Mouse (Mus musculus): ENCODE results near the gene Fitm1. TPM values are rescaled to one million over a fixed set of nuclear protein-coding genes. Genes with fewer than 3 reads are reported as not detected.

Fitm1 gene
- polyA plus RNA-seq, 1 experiment from 2014 or later = 1.3 TPM

GRCm38 (mm10) chr14:55561860-55562259 lies 13.6 kb upstream of the Fitm1 start:
- Histone ChIP-seq H3K9ac (replicated peaks; ENCODE audit: low read depth) (no peak overlapping the region), H3K9me3 (ENCODE audit: low read length) (no peaks in the 10 kb centered on the region), H3K4me1 (ENCODE audit: insufficient read depth, low read depth, low read length) (peaks cover 7% of the 10 kb centered on the region; the same call in 1 of the 2 replicates), H3K4me2 (replicated peaks; ENCODE audit: low read depth, low read length) (peak overlapping the region; percentile 86), H3K27me3 (replicated peaks; ENCODE audit: insufficient read depth, low read length) (no peaks in the 10 kb centered on the region), H3K36me3 (ENCODE audit: insufficient read depth, low read length) (peaks cover 17% of the 10 kb centered on the region; the same call in 1 of the 2 replicates), H3K4me3 (ENCODE audit: low read depth, low read length) (peak overlapping the region; percentile 58; the same call in 1 of the 2 replicates), H3K27ac (ENCODE audit: low read length) (no peak overlapping the region)
- WGBS = 70% methylated on average over 10 of the region's 10 CpGs
- DNase-seq (ENCODE audit: low spot score) (no peak), ATAC-seq (no peak)
- TF ChIP-seq CTCF (IDR thresholded peaks at IDR 0.05) (no peak), EP300 (IDR thresholded peaks at IDR 0.05) (no peak)

DNA sequence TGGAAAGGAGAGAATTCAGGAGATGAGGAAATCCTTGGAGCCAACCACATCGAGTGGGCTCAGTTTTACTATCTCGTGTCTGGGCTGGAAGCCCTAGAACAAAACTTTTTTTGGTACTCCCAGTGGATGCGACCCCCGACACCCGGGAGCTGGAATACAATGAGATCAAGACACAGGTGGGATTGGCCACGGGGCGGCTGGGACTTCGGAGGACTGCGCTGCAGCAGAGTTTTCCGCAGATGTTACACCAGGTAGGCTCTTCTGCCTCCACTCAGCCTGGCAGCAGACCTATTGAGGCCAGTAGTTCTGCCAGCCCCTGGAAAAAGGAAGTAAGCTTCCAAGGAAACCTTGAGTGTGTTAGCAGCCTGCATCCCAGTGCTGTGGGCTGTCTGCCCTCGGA lies 12.2 kb upstream of the Fitm1 start:
- no peak for DNase-seq (ENCODE audit: low spot score)
- Histone ChIP-seq H3K36me3 (ENCODE audit: insufficient read depth, low read length) (peaks cover 17% of the 10 kb centered on the region; the same call in 1 of the 2 replicates), H3K4me2 (replicated peaks; ENCODE audit: low read depth, low read length) (no peak overlapping the region), H3K9me3 (ENCODE audit: low read length) (no peaks in the 10 kb centered on the region), H3K4me3 (ENCODE audit: low read depth, low read length) (no peak overlapping the region), H3K9ac (replicated peaks; ENCODE audit: low read depth) (no peak overlapping the region), H3K4me1 (ENCODE audit: insufficient read depth, low read depth, low read length) (peaks cover 7% of the 10 kb centered on the region; the same call in 1 of the 2 replicates), H3K27me3 (replicated peaks; ENCODE audit: insufficient read depth, low read length) (no peaks in the 10 kb centered on the region), H3K27ac (ENCODE audit: low read length) (no peak overlapping the region)
- 91% methylated on average over 11 of the region's 11 CpGs for WGBS
- no peak for ATAC-seq
- TF ChIP-seq CTCF (IDR thresholded peaks at IDR 0.05) (no peak), EP300 (IDR thresholded peaks at IDR 0.05) (no peak)

- no peak for DNase-seq (ENCODE audit: low spot score)
- Histone ChIP-seq H3K36me3 (ENCODE audit: insufficient read depth, low read length) (peaks cover 17% of the 10 kb centered on the region; the same call in 1 of the 2 replicates), H3K4me3 (ENCODE audit: low read depth, low read length) (no peak overlapping the region)
These were observed 9.7 kb upstream of the Fitm1 start for GRCm38 (mm10) chr14:55565748-55566147.

DNA sequence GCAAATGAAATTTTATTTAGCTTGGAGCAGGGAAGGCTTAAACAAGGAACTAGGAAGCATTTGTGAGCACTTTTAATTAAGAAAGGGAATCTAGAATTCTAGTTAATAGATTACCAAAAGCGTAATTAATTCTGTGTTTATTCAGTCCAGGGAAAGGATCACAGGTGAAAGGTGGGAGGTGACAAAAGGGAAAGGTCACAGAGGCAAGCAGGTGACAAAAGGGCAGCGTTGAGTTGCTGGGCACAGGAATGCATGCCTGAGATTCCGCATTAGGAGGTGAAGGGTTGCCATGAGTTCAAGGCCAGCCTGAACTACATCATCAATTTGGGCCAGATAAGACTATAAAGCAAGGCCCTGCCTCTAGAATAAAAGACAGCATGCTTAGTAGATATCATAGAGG lies 7.9 kb upstream of the Fitm1 start:
- no peak for ATAC-seq
- Histone ChIP-seq H3K4me1 (ENCODE audit: insufficient read depth, low read depth, low read length) (no peaks in the 10 kb centered on the region), H3K27ac (ENCODE audit: low read length) (no peak overlapping the region), H3K9me3 (ENCODE audit: low read length) (no peaks in the 10 kb centered on the region), H3K4me2 (replicated peaks; ENCODE audit: low read depth, low read length) (no peak overlapping the region), H3K4me3 (ENCODE audit: low read depth, low read length) (no peak overlapping the region), H3K27me3 (replicated peaks; ENCODE audit: insufficient read depth, low read length) (no peaks in the 10 kb centered on the region), H3K9ac (replicated peaks; ENCODE audit: low read depth) (no peak overlapping the region), H3K36me3 (ENCODE audit: insufficient read depth, low read length) (peaks cover 17% of the 10 kb centered on the region; the same call in 1 of the 2 replicates)
- DNase-seq (ENCODE audit: low spot score) = no peak
- TF ChIP-seq EP300 (IDR thresholded peaks at IDR 0.05) (no peak), CTCF (IDR thresholded peaks at IDR 0.05) (no peak)
- 80% methylated on average over 3 of the region's 3 CpGs for WGBS

More at GRCm38 (mm10) chr14:55565748-55566147, 9.7 kb upstream of the Fitm1 start:
- no peak overlapping the region for H3K4me2 ChIP-seq (replicated peaks; ENCODE audit: low read depth, low read length)
- no peak overlapping the region for H3K27ac ChIP-seq (ENCODE audit: low read length)
- H3K9ac ChIP-seq (replicated peaks; ENCODE audit: low read depth) = no peak overlapping the region
- TF ChIP-seq EP300 (IDR thresholded peaks at IDR 0.05) (no peak), CTCF (IDR thresholded peaks at IDR 0.05) (peak; percentile 35)
- 70% methylated on average over 3 of the region's 3 CpGs for WGBS
- H3K27me3 ChIP-seq (replicated peaks; ENCODE audit: insufficient read depth, low read length) = no peaks in the 10 kb centered on the region
- no peak for ATAC-seq
- no peaks in the 10 kb centered on the region for H3K9me3 ChIP-seq (ENCODE audit: low read length)
- H3K4me1 ChIP-seq (ENCODE audit: insufficient read depth, low read depth, low read length) = peaks cover 7% of the 10 kb centered on the region; the same call in 1 of the 2 replicates

DNA sequence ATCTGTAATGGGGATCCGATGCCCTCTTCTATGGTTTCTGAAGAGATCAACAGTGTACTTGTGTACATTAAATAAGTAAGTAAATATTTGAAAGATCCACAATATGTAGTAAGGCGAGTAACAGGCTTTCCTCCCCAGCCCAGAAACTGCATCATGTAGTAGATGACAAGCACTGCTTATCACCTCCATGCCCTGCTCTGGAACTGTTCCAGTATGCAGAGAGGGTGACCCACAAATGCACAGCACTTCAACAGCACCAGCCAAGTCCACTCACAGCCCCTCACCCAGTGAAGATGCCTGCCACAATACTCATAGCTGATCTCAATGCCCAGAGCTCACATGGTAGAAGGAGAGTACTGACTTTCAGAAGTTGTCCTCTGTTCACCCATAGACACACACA lies 4.8 kb upstream of the Fitm1 start:
- DNase-seq (ENCODE audit: low spot score) (no peak), ATAC-seq (no peak)
- Histone ChIP-seq H3K27ac (ENCODE audit: low read length) (no peak overlapping the region), H3K4me3 (ENCODE audit: low read depth, low read length) (no peak overlapping the region), H3K4me1 (ENCODE audit: insufficient read depth, low read depth, low read length) (peaks cover 3% of the 10 kb centered on the region; the same call in 1 of the 2 replicates), H3K9ac (replicated peaks; ENCODE audit: low read depth) (no peak overlapping the region), H3K36me3 (ENCODE audit: insufficient read depth, low read length) (peaks cover 3% of the 10 kb centered on the region; the same call in 1 of the 2 replicates), H3K4me2 (replicated peaks; ENCODE audit: low read depth, low read length) (no peak overlapping the region), H3K9me3 (ENCODE audit: low read length) (no peaks in the 10 kb centered on the region), H3K27me3 (replicated peaks; ENCODE audit: insufficient read depth, low read length) (no peaks in the 10 kb centered on the region)
- TF ChIP-seq CTCF (IDR thresholded peaks at IDR 0.05) = no peak
- no peak for TF ChIP-seq EP300 (IDR thresholded peaks at IDR 0.05)
- 71% methylated on average over 2 of the region's 2 CpGs for WGBS

- no peak for TF ChIP-seq EP300 (IDR thresholded peaks at IDR 0.05)
- TF ChIP-seq CTCF (IDR thresholded peaks at IDR 0.05) = no peak
- no peak for ATAC-seq
These were observed 3.7 kb upstream of the Fitm1 start for GRCm38 (mm10) chr14:55571760-55572159.

More at GRCm38 (mm10) chr14:55571760-55572159, 3.7 kb upstream of the Fitm1 start:
- H3K36me3 ChIP-seq (ENCODE audit: insufficient read depth, low read length) = no peaks in the 10 kb centered on the region; the same call in 1 of the 2 replicates
- peaks cover 3% of the 10 kb centered on the region; the same call in 1 of the 2 replicates for H3K4me1 ChIP-seq (ENCODE audit: insufficient read depth, low read depth, low read length)
- H3K27me3 ChIP-seq (replicated peaks; ENCODE audit: insufficient read depth, low read length) = no peaks in the 10 kb centered on the region
- H3K4me3 ChIP-seq (ENCODE audit: low read depth, low read length) = no peak overlapping the region
- H3K27ac ChIP-seq (ENCODE audit: low read length) = no peak overlapping the region
- H3K4me2 ChIP-seq (replicated peaks; ENCODE audit: low read depth, low read length) = no peak overlapping the region
- no peak overlapping the region for H3K9ac ChIP-seq (replicated peaks; ENCODE audit: low read depth)
- no peaks in the 10 kb centered on the region for H3K9me3 ChIP-seq (ENCODE audit: low read length)
- DNase-seq (ENCODE audit: low spot score) = no peak
